Mouse (Mus musculus) gonadal fat pad, adult 2 months (tissue): Measurements from ENCODE around the gene Pik3ca. TPM values are rescaled to one million over a fixed set of nuclear protein-coding genes. Genes with fewer than 3 reads are reported as not detected.

ENCODE experiments used
- DNase-seq: peaks from one replicate; pipeline ENCODE4 v3.0.0-alpha.2; 2012; ENCODE audit warnings: low read depth
- polyA plus RNA-seq: library from polyadenylated mRNA; depleted of rRNA; stranded (reverse); fragments of >200 nt; gene quantifications from 2 replicates; pipeline ENCODE4 v1.2.3, GENCODE M21; 2012; rRNA removed

Gene Pik3ca
- 8.0 and 8.3 TPM in 2 replicates for polyA plus RNA-seq

GRCm38 (mm10) chr3:32397461-32398174 is at the start of gene Pik3ca:
Gene Pik3ca, plus strand, starts transcription at chr3:32397671.
- DNase-seq, result no peak

- no peak for DNase-seq
Observed at GRCm38 (mm10) chr3:32347881-32348280, 49.6 kb upstream of the Pik3ca start.

- DNase-seq, result no peak
Observed at GRCm38 (mm10) chr3:32361221-32361620, 36.2 kb upstream of the Pik3ca start.

- no peak for DNase-seq
Observed at GRCm38 (mm10) chr3:32364195-32364594, 33.3 kb upstream of the Pik3ca start.

GRCm38 (mm10) chr3:32364841-32365545 is 32.5 kb upstream of the Pik3ca start:
- DNase-seq, result no peak

- no peak for DNase-seq
Observed at GRCm38 (mm10) chr3:32365546-32366245, 31.8 kb upstream of the Pik3ca start, which contains the start of gene Zmat3. Gene Zmat3, minus strand, starts transcription at chr3:32366014.

GRCm38 (mm10) chr3:32366246-32366734 is 31.2 kb upstream of the Pik3ca start:
- DNase-seq, result no peak

- no peak for DNase-seq
Observed at GRCm38 (mm10) chr3:32367516-32367915, 30.0 kb upstream of the Pik3ca start.

GRCm38 (mm10) chr3:32371957-32372356 is 25.5 kb upstream of the Pik3ca start:
- no peak for DNase-seq

- no peak for DNase-seq
Observed at GRCm38 (mm10) chr3:32372470-32372869, 25.0 kb upstream of the Pik3ca start.

- DNase-seq, result no peak
Observed at GRCm38 (mm10) chr3:32373236-32373635, 24.2 kb upstream of the Pik3ca start.

GRCm38 (mm10) chr3:32379891-32380290 is 17.6 kb upstream of the Pik3ca start:
- no peak for DNase-seq

GRCm38 (mm10) chr3:32381556-32381955 is 15.9 kb upstream of the Pik3ca start:
- no peak for DNase-seq

- DNase-seq, result no peak
Observed at GRCm38 (mm10) chr3:32392841-32393240, 4.6 kb upstream of the Pik3ca start.

- no peak for DNase-seq
Observed at GRCm38 (mm10) chr3:32393986-32394385, 3.5 kb upstream of the Pik3ca start.

GRCm38 (mm10) chr3:32395771-32396551 is 1.5 kb upstream of the Pik3ca start:
- no peak for DNase-seq

- peak; percentile 85 for DNase-seq
Observed at GRCm38 (mm10) chr3:32396794-32397460, 544 bp upstream of the Pik3ca start.

- no peak for DNase-seq
Observed at GRCm38 (mm10) chr3:32398175-32398538, 686 bp downstream of the Pik3ca start.

- DNase-seq, result no peak
Observed at GRCm38 (mm10) chr3:32398623-32399022, 1.2 kb downstream of the Pik3ca start.

- DNase-seq, result no peak
Observed at GRCm38 (mm10) chr3:32399381-32399780, 1.9 kb downstream of the Pik3ca start.

- DNase-seq, result no peak
Observed at GRCm38 (mm10) chr3:32399931-32400330, 2.5 kb downstream of the Pik3ca start.
